Mouse (Mus musculus): ENCODE results near the gene Ackr4. TPM values are rescaled to one million over a fixed set of nuclear protein-coding genes. Genes with fewer than 3 reads are reported as not detected.

Gene Ackr4
- total RNA-seq, 2 experiments from 2014 or later: 0.64 to 0.94 TPM

DNA sequence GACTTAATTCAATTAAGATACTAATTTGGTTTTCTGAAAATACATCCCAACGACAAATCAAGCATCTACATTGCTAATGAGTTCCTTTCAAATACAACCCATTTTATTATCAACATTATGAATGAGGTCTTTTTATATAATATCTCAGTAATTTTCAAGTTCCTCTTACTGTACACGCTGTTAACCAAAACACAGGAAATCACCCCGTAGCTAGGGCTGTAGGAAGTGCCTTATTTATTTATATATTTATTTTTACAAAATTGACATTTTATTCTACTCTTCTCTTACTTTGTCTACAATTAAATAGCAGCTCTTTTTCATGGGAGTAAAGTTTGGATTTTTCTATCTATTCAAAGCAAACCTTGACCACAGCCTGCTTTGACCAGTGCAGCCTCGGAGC is 87.0 kb downstream of the Ackr4 start:
- DNase-seq: no peak

DNA sequence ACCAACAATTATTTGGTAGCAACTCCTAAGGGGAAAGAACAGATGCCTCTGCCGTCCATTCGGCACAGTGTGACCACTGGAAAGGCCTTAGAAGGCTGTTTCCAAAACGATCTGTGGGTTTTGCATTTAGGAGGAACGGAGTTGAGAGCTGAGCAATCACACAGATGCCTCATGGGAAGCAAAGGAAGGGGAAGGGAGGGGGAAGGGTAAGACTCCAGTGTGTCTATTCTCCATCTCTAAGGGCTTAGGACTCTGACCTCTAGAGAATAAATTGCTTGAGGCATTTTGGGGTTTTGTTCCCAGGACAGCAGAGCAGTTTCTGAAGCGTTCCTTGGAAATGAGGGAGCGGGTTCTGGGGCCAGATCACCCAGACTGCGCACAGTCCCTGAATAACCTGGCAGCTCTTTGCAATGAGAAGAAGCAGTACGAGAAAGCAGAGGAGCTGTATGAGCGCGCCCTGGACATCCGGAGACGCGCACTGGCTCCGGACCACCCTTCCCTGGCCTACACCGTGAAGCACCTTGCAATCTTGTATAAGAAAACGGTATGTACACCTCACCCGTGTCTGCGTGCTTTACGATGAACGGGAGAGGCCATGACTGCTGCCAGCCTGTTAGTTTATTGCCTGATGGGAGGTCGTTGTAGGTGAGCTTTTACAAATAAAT is 87.6 kb downstream of the Ackr4 start:
- no peak for DNase-seq

DNA sequence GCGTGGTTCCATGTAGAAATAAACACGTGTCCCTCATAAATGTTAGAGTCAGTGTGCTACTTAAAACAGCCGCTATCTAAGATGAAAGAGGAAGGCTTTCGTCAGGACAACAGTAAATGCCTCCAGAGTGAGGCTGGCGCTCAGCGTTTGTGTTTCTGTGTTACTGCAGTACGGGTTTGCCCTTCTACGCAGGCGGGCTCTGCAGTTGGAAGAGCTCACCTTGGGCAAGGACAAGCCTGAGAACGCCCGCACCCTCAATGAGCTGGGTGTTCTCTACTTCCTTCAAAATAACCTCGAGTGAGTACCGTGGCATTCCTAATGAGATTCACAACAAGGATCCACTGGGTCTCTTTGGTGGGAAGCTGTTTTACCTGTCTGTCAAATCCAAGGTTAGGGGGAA is 88.5 kb downstream of the Ackr4 start:
- DNase-seq: no peak

DNA sequence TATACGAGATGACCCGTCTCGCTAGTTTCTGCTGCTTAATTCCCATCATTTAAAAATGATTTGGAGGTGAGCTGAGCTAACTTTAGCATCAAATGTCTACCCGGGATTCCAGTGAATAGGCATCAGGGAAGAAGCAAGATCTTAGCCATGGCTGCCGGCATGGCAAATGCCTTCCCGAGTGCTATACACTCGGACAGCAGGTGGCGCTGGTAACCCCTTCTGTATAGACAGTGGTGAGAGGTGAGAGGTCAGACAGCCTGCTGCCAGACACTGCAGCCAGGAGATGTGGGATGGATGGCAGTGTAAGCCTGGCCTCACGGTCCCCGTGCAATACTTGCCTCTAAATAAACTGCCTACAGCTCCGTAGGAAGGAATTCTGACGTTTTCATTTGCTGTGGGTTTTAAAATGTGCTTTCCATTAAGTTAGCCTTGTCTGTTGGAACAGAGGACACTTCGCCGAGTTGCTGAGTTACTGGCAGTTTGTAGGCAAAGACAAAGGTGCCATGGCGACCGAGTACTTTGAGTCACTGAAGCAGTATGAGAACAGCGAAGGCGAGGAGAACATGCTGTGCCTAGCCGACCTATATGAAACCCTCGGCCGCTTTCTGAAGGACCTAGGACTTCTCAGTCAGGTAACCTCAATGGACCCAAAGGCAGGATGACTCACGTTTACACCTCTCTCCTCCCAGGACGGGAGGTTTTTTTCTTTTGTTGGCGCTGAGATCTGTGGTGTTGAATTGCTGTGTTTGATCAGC is 91.3 kb downstream of the Ackr4 start:
- DNase-seq: peak; percentile 42

- DNase-seq: no peak
These were observed 92.0 kb downstream of the Ackr4 start for GRCm38 (mm10) chr9:104034718-104035117.

- no peak for DNase-seq
These were observed 92.5 kb downstream of the Ackr4 start for GRCm38 (mm10) chr9:104034231-104034630.

Other genes with a start within 250 kb of the Ackr4 start
- 1 to 10 TPM in 1 of 2 experiments, under 1 TPM in 1; 0.78 to 1.5 TPM for gene Nphp3, start 124.4 kb downstream of the Ackr4 start, total RNA-seq (2021)
- gene Gm28305, start 86.3 kb downstream of the Ackr4 start, total RNA-seq (2021): not detected
- 10 to 100 TPM; 11.9 to 12.0 TPM for gene Uba5, start 63.8 kb downstream of the Ackr4 start, total RNA-seq (2021)
- gene Acad11, start 63.6 kb downstream of the Ackr4 start, total RNA-seq (2021): 10 to 100 TPM; 29.5 to 40.8 TPM
- gene Dnajc13, start 136.0 kb upstream of the Ackr4 start, total RNA-seq (2021): 10 to 100 TPM; 25.8 to 26.2 TPM
- gene Acpp, start 210.8 kb upstream of the Ackr4 start, total RNA-seq (2021): not detected